Mouse (Mus musculus) heart, adult 18-20 months (tissue): Measurements from ENCODE around the gene Gm7298. TPM values are rescaled to one million over a fixed set of nuclear protein-coding genes. Genes with fewer than 3 reads are reported as not detected.
"Not testable (repeated sequence)": the region's sequence is repeated elsewhere in the genome, so short reads cannot be mapped to it uniquely, and the experiment has no call there.

Source experiments
- DNase-seq, 2 experiments: peaks; one replicate each; pipeline ENCODE4 v3.0.0; 2021 to 2022; ENCODE audit warnings: mixed read lengths in 1 of 2
- long read RNA-seq, 2 experiments: library from polyadenylated mRNA; stranded (forward); transcript quantifications; one replicate each; pipeline ENCODE4 v2.0.0; 2021
- total RNA-seq, 2 experiments: library from RNA; stranded (reverse); gene quantifications; 2 replicates each; pipeline ENCODE4 v1.2.3; 2021

The Gm7298 gene
- total RNA-seq = not detected
- long read RNA-seq, experiment 1 = 0 reads
- long read RNA-seq, experiment 2 = 0 reads

GRCm38 (mm10) chr6:121732632-121733031 is at the start of gene Gm7298:
Gene Gm7298 (plus strand): TSS chr6:121732932.
- DNase-seq = no peak

- DNase-seq = no peak
Observed at GRCm38 (mm10) chr6:121828034-121828433, 95.3 kb downstream of the Gm7298 start.

- no peak for DNase-seq
Observed at GRCm38 (mm10) chr6:121836361-121836760, 103.6 kb downstream of the Gm7298 start.

- not testable (repeated sequence) for DNase-seq
Observed at GRCm38 (mm10) chr6:121838271-121838670, 105.5 kb downstream of the Gm7298 start, which contains the start of gene Mug1. Gene Mug1 (plus strand): TSS chr6:121838541.

Other genes with a start within 250 kb of the Gm7298 start
- under 1 TPM; 0.62 to 0.98 TPM for gene A2m, start 97.6 kb upstream of the Gm7298 start, total RNA-seq
- gene Mug1, start 105.6 kb downstream of the Gm7298 start, total RNA-seq = not detected